Mouse (Mus musculus): ENCODE data around the gene Ctnnal1.

- TF ChIP-seq CTCF (IDR thresholded peaks at IDR 0.05; ENCODE audit: low read depth) (peak; percentile 42), EP300 (optimal IDR thresholded peaks at IDR 0.05) (no peak)
Measured at GRCm38 (mm10) chr4:56843963-56844362, 21.0 kb downstream of the Ctnnal1 start.
